Comparison of ENCODE assay signal across 8 mouse cellular contexts in genomic region chr2:163716448-163716847, GRCm38 (mm10). TPM values are rescaled to one million over a fixed set of nuclear protein-coding genes. Genes with fewer than 3 reads are reported as not detected.
DNase-seq lines count a peak whose midpoint lies in the region; ATAC-seq and TF ChIP-seq lines count a peak whose summit lies in the region.

No protein-coding gene starts in this region.

- no peak for TF ChIP-seq CTCF in lung, postnatal 0 days (IDR thresholded peaks at IDR 0.05)
- no peak for TF ChIP-seq CTCF in heart, postnatal 0 days (IDR thresholded peaks at IDR 0.05; ENCODE audit: low read depth)
- no peak for TF ChIP-seq CTCF in olfactory bulb, adult 2 months (IDR thresholded peaks at IDR 0.05; ENCODE audit: insufficient read depth, low read depth, low read length)

- H3K36me3 ChIP-seq in lung, postnatal 0 days (ENCODE audit: insufficient read depth, low read length), result no peaks in the 10 kb centered on the region
- peaks cover 10% of the 10 kb centered on the region for H3K36me3 ChIP-seq in heart, postnatal 0 days (replicated peaks; ENCODE audit: control insufficient read depth, insufficient read depth, low read length)

- no peaks in the 10 kb centered on the region for H3K9me3 ChIP-seq in lung, postnatal 0 days (ENCODE audit: low read length)
- no peaks in the 10 kb centered on the region for H3K9me3 ChIP-seq in heart, postnatal 0 days (replicated peaks; ENCODE audit: control insufficient read depth, low read length)

- DNase-seq in gastrocnemius, adult 18-20 months (ENCODE audit: low spot score), result peak; percentile 60
- no peak for DNase-seq in gastrocnemius, postnatal 4 days (ENCODE audit: low spot score in 2 of 2)
- peak; percentile 49 for DNase-seq in lung, postnatal 0 days (ENCODE audit: low spot score)
- DNase-seq in lung, postnatal 4 days, result no peak
- DNase-seq in heart, postnatal 0 days (ENCODE audit: low spot score), result peak; percentile 72
- no peak for DNase-seq in adrenal gland, postnatal 14 days
- DNase-seq in cerebellum, postnatal 36 days, result no peak

- no peak for TF ChIP-seq POLR2A in olfactory bulb, adult 2 months (IDR thresholded peaks at IDR 0.05; ENCODE audit: insufficient read depth, low read depth, low read length)

- WGBS in lung, postnatal 0 days, result 42% methylated on average over 8 of the region's 8 CpGs
- WGBS in heart, postnatal 0 days, result 31% methylated on average over 8 of the region's 8 CpGs
- WGBS in olfactory bulb, adult 2 months, result 50% methylated on average over 8 of the region's 8 CpGs

- H3K27ac ChIP-seq in lung, postnatal 0 days (ENCODE audit: low read length), result no peak overlapping the region; the same call in 1 of the 2 replicates
- H3K27ac ChIP-seq in heart, postnatal 0 days (ENCODE audit: low read depth), result peak overlapping the region; percentile 75
- peak overlapping the region; percentile 76 for H3K27ac ChIP-seq in olfactory bulb, adult 2 months (ENCODE audit: insufficient read depth, low read depth, low read length)

- H3K4me3 ChIP-seq in lung, postnatal 0 days (ENCODE audit: low read depth, low read length), result no peak overlapping the region
- H3K4me3 ChIP-seq in heart, postnatal 0 days (ENCODE audit: low read depth, low read length), result no peak overlapping the region
- H3K4me3 ChIP-seq in olfactory bulb, adult 2 months (ENCODE audit: insufficient read depth, low read depth, low read length), result no peak overlapping the region

- no peak overlapping the region for H3K4me2 ChIP-seq in lung, postnatal 0 days (replicated peaks; ENCODE audit: low read depth, low read length)
- H3K4me2 ChIP-seq in heart, postnatal 0 days (ENCODE audit: low read depth, low read length), result peak overlapping the region; percentile 25; the same call in 1 of the 2 replicates

- peak; percentile 32 for ATAC-seq in lung, postnatal 0 days
- peak; percentile 33 for ATAC-seq in heart, postnatal 0 days (ENCODE audit: insufficient read depth, low read depth)

- no peak for TF ChIP-seq EP300 in lung, postnatal 0 days (IDR thresholded peaks at IDR 0.05)
- TF ChIP-seq EP300 in heart, postnatal 0 days (IDR thresholded peaks at IDR 0.05; ENCODE audit: low read depth), result no peak

- peaks cover 5% of the 10 kb centered on the region; the same call in 1 of the 2 replicates for H3K4me1 ChIP-seq in lung, postnatal 0 days (ENCODE audit: insufficient read depth, low read depth, low read length)
- peaks cover 37% of the 10 kb centered on the region for H3K4me1 ChIP-seq in heart, postnatal 0 days (ENCODE audit: control insufficient read depth, insufficient read depth)
- peaks cover 37% of the 10 kb centered on the region for H3K4me1 ChIP-seq in olfactory bulb, adult 2 months (ENCODE audit: control insufficient read depth, insufficient read depth, low read length)

- no peak overlapping the region for H3K9ac ChIP-seq in lung, postnatal 0 days (replicated peaks; ENCODE audit: low read depth)
- no peak overlapping the region for H3K9ac ChIP-seq in heart, postnatal 0 days (replicated peaks; ENCODE audit: low read depth, low read length)

- no peaks in the 10 kb centered on the region for H3K27me3 ChIP-seq in lung, postnatal 0 days (replicated peaks; ENCODE audit: insufficient read depth, low read length)
- no peaks in the 10 kb centered on the region for H3K27me3 ChIP-seq in heart, postnatal 0 days (ENCODE audit: control insufficient read depth, insufficient read depth, low read length)

RNA-seq across cellular contexts. Expression of gene Ada, which starts 33.6 kb away (rescaled TPM):
- total RNA-seq in gastrocnemius, adult 18-20 months (2021), result under 1 TPM; 0.26 to 0.43 TPM
- total RNA-seq in gastrocnemius, postnatal 4 days (2021), result 1 to 10 TPM; 2.6 to 2.9 TPM
- 3.2 and 3.6 TPM in 2 replicates for polyA plus RNA-seq in lung, postnatal 0 days (2015; fragmentation: Nextera tagmentation; extraction: Ambion mirVana)
- 2.4 and 4.1 TPM in 2 replicates for total RNA-seq in heart, postnatal 0 days (2014; rRNA removed; ENCODE audit: low replicate concordance)
- polyA plus RNA-seq in heart, postnatal 0 days (2015; fragmentation: Nextera tagmentation; extraction: Ambion mirVana), result 1.9 and 2.2 TPM in 2 replicates
- polyA plus RNA-seq in olfactory bulb, adult 2 months (2012; ENCODE audit: insufficient read depth, insufficient read length, low replicate concordance, missing spikeins), result not detected in 2 replicates
- 3.1 and 3.9 TPM in 2 replicates for total RNA-seq in adrenal gland, postnatal 14 days (2021)

RNA-seq across cellular contexts. Expression of gene Pkig, which starts 58.3 kb away (rescaled TPM):
- total RNA-seq in gastrocnemius, adult 18-20 months (2021), result 100 to 1,000 TPM; 113 to 126 TPM
- 100 to 1,000 TPM; 153 to 176 TPM for total RNA-seq in gastrocnemius, postnatal 4 days (2021)
- polyA plus RNA-seq in lung, postnatal 0 days (2015; fragmentation: Nextera tagmentation; extraction: Ambion mirVana), result 95.2 and 106 TPM in 2 replicates
- 363 and 431 TPM in 2 replicates for total RNA-seq in heart, postnatal 0 days (2014; rRNA removed; ENCODE audit: low replicate concordance)
- 495 and 511 TPM in 2 replicates for polyA plus RNA-seq in heart, postnatal 0 days (2015; fragmentation: Nextera tagmentation; extraction: Ambion mirVana)
- polyA plus RNA-seq in olfactory bulb, adult 2 months (2012; ENCODE audit: insufficient read depth, insufficient read length, low replicate concordance, missing spikeins), result not detected in 2 replicates
- 44.2 and 46.9 TPM in 2 replicates for total RNA-seq in adrenal gland, postnatal 14 days (2021)

Comparison
In these comparisons a context has a peak if more than half of its experiments do, and no peak if none do; other contexts are left out.
1. DNase-seq: peak in gastrocnemius, adult 18-20 months (single experiment), lung, postnatal 0 days (single experiment) and heart, postnatal 0 days (single experiment); none in gastrocnemius, postnatal 4 days (0 of 2), lung, postnatal 4 days (0 of 2), adrenal gland, postnatal 14 days (single experiment) and cerebellum, postnatal 36 days (0 of 2).